Mouse (Mus musculus): Measurements from ENCODE around the gene Prpf4b.
"Not testable (repeated sequence)": the region's sequence is repeated elsewhere in the genome, so short reads cannot be mapped to it uniquely, and the experiment has no call there.

Prpf4b gene

GRCm38 (mm10) chr13:34942370-34942769 lies 67.3 kb downstream of the Prpf4b start:
- DNase-seq: no peak

- DNase-seq: not testable (repeated sequence)
These were observed 76.3 kb downstream of the Prpf4b start for GRCm38 (mm10) chr13:34951437-34951836.

Data from kidney, adult 9 months (tissue).